Mouse (Mus musculus) testis, postnatal 14 days (tissue): ENCODE data around the gene Cops7b.
"Not testable (repeated sequence)": the region's sequence is repeated elsewhere in the genome, so short reads cannot be mapped to it uniquely, and the experiment has no call there.

ENCODE experiments used
- DNase-seq: peaks from one replicate; pipeline ENCODE4 v3.0.0; 2021; ENCODE audit warnings: low spot score

The Cops7b gene

DNA sequence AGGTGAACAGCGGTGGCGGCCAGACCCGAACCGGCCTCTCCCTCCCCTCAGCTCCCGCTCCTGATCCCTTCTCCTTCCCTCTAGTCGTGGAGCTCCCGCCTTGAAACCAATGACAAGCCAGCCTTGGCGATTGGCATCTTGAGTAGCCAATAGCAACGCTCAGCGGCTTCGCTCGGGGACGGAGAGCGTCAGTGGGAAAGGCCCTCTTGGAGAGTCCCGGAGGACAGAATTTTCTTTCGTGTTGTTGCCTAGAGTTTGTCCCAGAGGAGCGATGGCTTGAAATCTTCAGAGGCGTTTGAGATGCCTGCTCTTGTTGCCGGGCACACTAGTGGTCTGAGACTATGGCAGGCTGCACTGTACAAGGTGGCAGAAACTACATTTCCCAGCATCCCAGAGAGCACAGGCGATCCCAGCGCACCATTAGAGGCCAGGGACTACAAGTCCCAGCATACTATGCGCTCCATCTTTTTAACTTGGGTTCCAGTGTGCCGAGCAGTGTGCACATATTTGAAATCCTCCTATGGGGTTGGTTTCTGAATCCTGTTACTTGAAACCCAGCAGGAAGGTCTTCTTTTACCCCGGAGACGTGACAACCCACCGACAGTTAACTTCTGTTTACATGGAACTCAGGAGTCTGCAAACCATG lies at the start of gene Cops7b, which contains the start of gene Pde6d:
Gene Cops7b (plus strand): TSS at position 454 of the 646 bp plus-strand sequence.
Gene Pde6d (minus strand): TSS at position 179 of the 646 bp plus-strand sequence.
- DNase-seq: peak; percentile 97

DNA sequence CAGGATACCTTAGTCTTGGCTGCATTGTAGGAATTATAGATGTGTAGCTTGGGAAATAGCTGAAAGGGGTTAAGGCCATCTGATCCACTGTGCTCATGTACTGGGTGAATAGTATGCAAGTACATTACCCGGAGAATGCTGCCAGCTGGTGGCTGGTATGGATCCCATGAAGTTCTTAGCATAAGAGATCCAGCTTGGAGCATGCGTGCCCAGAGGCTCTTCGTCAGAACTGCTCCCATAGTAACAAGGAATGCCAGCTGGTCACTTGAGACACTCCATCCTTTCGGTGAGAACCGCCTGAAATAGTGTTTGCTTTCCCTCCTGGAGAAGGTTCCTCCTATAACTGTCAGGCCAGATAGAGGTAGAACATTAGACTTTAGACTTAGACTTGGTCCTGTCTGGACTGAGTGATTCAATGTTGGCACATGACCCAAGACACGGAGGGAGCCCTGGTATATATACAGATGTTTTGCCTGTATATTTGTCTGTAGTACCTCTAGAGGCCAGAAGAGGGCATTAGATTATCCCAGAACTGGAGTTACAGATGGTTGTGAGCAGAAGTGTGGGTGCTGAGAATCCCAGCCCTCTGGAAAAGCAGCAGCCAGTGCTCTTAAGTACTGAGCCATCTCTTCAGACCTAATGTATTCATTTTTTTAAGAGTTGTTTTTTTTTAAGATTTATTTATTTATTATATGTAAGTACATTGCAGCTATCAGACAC lies 49.1 kb upstream of the Cops7b start:
- DNase-seq: no peak

DNA sequence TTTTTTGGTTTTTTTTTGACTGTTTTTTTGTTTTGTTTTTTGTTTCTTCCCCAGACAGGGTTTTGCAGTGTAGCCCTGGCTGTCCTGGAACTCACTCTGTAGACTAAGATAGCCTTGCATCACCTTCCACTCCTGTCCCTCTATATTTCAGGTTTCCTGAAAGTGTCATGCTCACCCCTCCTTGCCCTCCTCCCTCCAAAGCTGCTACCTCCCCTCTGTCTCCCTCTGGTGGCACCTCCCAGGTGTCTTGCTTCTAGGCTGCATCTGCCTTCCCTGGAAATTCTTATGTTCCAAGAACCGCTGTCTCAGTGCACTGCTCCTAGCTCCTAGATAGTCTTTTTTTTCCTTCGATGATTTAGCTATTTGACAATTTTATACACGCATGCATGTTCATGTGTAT lies 44.3 kb upstream of the Cops7b start:
- DNase-seq: no peak

DNA sequence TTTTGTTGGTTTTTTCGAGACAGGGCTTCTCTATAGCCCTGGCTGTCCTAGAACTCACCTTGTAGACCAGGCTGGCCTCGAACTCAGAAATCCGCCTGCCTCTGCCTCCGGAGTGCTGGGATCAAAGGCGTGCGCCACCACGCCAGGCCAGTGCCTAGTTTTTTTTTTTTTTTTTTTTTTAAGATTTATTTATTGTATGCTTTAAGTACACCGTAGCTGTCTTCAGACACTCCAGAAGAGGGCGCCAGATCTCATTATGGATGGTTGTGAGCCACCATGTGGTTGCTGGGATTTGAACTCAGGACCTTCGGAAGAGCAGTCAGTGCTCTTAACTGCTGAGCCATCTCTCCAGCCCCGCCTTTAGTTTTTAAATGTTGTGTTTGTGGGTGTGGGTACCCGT lies 43.1 kb upstream of the Cops7b start:
- DNase-seq: not testable (repeated sequence)

DNA sequence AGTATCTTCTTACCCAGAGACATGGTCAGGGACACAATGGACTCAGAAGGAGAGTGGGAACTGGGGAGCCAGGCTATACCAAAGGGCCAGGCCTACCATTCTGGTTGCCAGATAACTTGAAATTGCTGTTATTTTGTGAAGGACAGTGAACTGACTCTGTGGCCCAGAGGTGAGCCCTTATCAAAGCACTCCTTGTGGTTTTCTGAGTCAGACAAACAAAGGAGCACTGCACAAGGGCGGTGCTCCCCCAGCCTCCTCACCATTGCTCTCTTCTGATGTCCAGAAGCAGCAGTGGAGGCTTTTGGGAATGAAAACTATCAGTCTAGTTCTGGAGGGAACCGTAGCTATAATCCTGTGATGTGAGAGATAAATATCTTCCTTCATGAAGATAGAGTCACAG lies 40.1 kb upstream of the Cops7b start:
- DNase-seq: no peak

DNA sequence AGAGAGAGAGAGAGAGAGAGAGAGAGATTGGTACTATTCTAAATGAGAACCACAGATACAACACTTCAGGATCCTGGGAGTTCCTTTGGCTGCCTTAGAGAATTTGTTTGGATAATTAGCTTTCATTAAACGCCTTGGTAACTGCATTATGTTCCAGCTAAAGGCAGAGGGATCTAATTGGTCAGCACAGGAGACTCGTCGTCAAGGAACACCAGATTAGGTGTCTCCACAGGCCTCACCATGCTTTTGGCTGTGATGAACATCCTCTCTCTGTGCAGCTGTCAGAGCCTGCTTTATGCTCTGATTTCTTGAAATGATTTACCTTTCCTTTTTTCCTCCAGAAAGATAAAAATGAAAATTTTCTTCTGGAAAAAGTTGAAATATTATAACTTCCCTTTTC lies 35.9 kb upstream of the Cops7b start:
- DNase-seq: no peak

DNA sequence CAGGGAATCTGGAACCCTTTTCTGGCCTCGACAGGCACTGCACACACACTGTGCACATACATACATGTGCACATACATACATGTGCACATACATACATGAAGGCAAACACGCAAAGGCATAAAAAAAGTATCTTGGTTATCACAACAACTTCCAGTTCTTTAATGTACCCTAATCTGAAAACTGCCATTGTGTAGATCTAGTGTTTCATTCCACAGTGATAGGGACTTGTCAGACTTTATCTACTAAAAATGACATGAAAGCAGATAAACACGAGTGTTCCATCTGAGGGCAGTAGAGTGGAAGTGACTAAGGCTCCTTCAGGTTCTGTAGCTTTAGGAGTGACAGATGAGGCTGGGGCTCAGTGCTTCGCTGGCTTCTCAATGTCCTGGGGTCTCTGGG lies 31.4 kb upstream of the Cops7b start:
- no peak for DNase-seq

DNA sequence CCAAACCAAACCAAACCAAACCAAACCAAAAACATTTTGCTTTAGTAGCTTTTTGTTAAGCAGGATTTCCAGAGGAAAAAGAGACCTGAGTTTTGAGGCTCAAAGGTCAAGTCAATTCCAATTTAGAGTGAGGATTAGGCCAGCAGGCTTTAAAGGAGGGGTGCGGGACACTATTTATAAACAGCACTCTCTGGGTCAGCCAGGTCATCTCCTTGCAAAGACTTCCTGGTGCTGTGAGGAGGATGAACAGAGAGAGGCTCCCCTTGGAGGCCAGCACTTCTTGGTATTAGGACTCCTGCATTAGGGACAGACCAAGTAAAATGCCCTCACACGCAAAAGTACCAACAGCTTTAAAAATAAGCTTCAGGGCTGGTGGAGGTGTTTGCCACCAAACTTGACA lies 30.8 kb upstream of the Cops7b start:
- DNase-seq: no peak

DNA sequence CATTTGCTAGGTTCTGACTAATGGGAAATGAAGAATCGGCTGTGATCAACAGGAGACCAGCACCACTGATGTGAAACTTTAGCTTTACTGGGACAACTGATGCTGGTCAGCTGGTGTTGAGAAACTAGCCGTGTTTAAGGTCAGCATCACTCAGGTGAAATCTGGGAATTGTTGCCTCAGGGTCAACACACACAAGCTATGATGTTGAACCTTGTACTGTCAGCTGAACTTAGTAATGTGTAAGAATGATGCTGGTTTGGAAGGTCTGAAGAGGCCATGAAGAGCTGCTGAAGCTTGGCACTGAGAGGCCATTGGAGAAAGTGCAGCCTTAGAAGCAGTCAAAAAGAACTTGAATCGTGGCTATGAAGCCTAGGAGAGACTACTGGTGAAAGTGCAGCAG lies 27.0 kb upstream of the Cops7b start:
- DNase-seq: no peak

DNA sequence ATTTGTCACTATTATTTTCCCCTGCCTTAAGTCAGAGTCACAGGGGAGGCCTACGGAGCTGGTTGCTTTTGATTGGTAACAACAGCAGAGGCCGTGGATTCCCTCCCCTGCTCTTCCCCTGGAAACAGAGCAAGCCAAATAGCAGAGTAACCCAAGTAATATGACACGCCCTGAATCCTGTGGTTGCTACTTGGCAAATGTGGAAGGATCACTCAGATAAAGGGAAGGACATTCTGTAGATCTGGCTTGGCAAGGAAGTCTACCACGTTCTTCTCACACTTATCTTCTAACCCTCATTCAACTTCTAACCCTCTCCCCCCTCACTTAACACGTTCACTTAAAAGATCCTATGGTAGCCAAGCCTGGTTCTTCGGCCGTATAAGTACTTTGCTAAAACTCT lies 24.8 kb upstream of the Cops7b start:
- DNase-seq: peak; percentile 17

DNA sequence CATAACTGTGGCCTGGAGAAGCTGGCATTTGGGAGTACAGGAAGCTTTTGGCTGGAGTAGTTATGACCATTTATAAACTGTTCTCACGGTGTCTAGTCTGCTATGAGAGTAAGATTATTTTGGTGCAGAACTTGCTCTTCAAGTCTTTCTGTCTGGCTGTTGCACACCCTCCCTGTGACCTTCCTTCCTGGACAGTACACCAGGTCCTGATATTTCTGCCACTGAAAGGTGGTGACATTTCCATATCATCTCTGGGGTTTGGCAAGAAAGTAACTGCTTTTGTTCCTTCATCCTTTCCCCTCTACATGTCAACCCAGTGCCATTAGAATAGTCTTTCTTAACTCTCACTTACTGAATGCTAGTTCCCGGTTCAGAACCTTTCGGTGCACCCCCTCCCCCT lies 23.5 kb upstream of the Cops7b start:
- no peak for DNase-seq

DNA sequence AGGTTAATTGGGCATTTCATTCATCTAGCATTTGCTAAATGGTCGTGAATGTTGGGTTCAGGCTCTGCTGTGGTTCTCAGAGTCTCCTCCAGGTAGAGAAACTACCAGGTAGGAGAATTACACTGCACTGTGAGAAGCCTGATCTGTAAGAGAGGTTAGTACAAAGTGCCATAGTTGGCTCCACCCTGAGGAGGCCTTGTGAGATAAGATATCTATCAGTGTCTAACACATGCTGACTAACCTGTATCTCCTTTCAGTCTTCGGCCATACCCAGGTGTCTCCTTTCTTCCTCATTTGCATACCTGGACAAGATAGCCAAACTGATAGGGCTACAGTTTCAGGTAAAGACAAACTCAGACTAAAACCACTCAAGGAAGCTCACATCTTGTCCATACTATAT lies 20.0 kb upstream of the Cops7b start:
- DNase-seq: no peak

DNA sequence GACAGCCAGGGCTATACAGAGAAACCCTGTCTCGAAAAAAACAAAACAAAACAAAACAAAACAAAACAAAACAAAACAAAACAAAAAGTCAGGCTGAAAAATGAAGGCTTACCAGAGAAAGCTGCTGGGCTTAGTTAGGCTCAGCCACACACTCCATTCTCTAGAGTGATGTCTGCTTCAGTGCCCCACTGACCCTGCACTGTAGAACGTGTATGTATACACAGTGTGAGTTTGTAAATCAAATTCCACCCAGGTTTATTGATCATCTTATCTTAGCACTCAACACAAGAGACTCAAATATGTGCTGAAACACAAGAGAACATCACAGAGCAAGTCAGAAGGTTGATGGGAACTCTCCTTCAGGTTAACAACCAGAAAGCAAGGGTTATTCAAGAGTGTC lies 14.3 kb upstream of the Cops7b start:
- no peak for DNase-seq

DNA sequence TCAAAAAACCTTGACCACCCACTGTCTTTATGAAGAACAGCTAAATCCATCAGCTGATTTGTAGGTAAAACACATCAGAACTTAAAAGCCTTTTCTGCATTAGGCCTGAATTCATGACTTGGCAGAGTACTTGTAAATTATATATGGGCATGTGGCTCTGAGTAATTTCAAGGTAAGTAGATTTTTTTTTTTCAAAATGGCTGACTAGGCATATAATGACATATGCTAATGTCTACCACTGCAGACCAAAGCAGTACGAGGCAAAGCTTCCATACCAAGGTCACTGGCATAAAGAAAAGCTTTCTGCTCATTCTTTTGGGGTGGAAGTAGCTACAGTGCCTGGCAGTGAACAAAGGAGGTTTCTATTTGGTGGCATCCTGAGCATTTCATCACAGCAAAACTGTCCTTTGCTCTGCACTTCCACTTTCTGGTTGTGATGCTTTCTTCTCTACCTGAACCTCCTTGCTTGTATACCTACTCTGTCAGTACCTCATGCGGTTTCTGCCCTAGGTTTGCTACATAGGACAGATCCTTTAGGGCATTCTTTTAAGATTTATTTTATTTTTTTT lies 13.3 kb upstream of the Cops7b start:
- no peak for DNase-seq

DNA sequence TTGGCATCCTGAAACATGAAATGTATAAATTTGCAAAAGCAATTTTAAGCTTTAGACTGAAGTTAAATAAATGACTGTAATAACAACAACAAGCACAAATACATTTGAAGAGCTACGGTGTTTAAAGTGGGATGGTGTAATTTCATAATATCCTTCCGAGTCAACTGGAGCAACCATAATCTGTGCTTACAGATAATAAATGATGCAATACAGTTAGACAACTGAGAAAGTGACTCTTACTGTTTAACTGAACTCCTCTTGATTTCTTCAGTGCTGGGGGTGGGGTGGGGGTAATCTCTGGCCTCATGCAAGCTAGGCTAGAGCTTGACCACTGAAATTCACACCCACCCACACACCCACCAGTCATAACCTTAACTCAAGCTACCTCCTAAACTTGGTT lies 11.3 kb upstream of the Cops7b start:
- no peak for DNase-seq

DNA sequence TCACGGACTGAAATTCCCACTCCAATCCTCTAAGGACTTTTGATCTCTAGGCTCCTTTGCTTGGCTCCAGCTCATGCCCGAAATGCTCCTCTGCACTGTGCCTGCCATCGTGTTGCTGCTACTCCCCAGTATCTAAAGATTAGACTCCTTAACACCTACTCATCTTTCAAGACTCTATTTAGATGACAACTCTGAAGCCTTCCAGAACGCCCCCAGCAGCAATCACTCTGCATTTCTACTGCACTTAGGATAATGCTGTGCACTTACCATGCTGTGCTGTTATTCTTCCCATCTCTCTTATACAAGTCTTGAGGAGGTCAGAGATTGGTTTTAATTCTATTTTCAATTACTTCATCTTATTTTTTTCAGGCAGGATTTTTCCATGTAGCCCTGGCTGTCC lies 10.8 kb upstream of the Cops7b start:
- no peak for DNase-seq

DNA sequence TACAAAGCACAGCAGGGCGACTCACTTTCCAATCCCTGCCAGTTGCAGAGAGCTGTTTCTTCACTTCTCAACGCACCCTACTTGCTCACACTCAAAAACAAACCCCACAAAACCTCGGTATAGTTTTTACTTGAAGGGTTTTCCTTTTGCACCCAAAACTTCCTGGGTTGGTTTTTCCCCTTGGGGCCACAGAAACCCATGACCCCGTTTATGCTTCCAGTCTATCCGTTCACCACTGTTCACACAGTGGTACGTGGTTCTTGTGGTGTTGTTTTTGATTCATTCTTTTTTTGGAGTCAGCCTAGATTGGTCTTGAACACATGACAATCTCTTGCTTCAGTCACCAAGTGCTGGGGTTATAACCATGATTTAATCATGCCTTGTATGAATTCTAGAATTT lies 2.3 kb upstream of the Cops7b start:
- no peak for DNase-seq

DNA sequence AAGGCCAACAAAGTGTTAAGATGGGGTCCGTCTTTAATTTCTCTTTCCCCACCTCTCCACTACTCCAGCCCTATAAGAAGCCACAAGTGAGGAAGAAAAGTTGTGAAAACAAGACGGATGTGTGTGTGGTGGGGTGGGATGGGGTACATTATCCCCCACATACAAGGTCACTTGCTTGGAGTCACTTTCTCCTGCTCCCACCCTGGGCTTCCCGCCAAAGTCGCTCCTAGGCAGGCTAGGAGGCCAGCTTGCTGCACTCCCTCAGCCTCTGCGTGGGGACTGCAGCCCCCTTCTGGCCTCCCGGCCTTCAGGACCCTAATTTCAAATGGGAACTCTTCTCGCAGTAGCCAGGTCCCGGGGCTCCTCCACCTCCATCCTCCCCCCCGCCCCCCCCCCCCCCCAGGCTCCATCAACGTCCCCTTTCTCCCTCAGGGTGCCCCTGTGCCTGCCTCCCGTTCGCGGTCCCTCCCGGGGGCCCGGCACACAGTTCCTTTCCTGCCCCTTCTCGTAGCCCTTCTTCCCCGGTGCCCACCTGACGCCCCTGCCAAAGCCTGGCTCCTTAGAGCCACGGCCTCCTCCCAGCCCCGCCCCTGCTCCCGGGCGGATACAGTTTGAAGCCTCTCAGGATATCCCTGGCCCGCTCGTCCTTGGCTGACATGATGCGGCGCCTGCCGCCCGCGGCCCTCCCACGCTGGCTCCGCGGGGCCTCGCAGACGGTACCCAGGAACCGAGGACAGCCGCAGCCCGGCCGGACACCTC lies 833 bp upstream of the Cops7b start:
- DNase-seq: peak; percentile 43

DNA sequence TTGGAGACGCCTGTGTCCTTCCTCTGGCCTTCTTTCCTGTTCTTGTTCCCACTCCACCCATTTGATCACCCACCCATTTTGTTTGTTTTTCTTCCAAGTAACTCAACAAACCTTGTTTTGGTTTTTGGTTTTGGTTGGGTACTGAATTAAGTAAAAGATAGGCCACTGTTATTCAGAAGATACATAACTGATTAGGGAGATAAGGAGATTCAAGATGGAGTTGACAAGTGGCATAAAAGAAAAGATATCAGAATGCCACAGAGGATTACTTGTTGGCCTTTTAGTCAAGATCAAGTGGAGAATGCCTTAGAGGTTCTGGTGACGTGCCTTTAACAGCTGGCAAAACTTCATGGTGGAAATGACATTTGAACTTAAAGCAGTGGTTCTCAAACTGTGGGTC lies 1.0 kb downstream of the Cops7b start:
- no peak for DNase-seq

DNA sequence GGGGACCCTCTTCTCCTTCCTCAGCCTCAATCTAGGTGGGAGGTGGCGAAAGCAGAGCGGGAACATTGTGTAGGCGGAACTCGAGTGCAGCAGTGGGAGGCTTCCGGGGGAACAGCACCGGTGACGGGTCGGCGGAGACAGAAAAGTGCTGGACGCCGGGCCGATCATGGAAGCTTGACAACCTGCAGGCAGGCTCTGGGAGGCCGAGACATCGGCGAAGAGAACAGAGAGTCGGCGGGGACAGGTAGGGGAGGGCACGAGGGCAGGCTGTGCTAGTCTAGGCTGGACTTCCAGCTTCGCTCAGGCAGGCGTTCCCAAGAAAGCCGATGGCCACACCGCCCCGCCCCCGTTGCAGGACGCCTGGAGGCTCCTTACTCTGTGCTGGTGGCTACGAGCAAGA lies 4.3 kb downstream of the Cops7b start:
- peak; percentile 84 for DNase-seq

DNA sequence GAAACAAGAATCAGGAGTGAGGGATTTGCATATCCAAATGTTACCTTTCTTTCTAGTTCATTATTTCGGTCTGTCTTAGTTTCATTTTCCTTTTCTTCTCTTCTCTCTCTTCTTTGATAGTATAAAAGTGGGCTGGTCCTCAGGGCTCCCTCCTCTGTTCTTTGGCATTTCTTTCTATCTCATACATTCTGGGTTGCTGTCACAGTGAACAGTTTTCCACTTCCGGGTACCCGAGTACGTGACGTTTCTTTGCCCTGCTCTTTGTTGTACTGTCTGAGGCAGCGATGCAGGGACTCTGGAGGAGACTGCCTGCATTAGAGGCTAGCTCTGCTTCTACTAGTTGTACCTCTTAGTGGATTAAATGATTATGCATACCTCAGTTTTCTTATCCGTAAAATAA lies 11.8 kb downstream of the Cops7b start:
- no peak for DNase-seq

DNA sequence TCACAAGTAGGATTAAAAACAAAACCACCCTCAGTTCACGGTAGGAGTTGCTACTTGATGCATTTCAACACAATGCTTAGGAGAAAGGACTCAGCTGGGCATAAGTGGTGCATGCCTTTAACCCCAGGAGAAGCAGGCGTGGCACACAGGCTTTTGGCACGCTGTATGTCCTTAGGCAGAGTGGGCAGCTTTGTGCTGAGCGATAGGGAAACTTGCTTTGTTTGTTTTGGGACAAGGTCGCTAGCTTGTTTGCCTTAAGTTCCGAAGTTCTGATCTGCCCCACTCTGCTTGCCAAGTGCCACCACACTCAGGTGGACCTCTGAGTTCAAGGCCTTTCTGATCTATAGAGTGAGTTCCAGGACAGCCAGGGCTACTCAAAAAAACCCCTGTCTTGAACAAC lies 12.6 kb downstream of the Cops7b start:
- no peak for DNase-seq

DNA sequence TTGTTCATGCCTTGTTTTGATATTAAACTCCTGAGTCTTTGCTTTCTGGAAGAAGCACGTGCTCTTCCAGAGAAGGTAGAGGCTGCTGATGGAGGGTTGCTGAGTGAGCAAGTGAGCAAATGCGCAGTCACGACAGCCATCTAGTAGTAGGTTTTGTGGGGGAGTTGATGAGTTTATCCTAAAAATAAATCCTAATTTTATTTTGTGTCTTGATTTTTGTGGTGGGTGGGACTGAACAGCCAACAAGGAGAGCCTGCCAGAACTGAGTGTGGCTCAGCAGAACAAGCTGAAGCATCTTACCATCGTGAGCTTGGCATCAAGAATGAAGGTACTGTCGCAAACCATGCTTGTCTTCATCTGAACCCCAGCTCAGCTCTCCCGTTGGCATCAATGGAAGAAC lies 13.8 kb downstream of the Cops7b start:
- no peak for DNase-seq
